ENCODE assay signal across 18 mouse cellular contexts in genomic region chr3:79537626-79538203, GRCm38 (mm10). TPM values are rescaled to one million over a fixed set of nuclear protein-coding genes. Genes with fewer than 3 reads are reported as not detected.
DNase-seq lines count a peak whose midpoint lies in the region; ATAC-seq and TF ChIP-seq lines count a peak whose summit lies in the region.
"Had no signal": no experiment of that assay in that cellular context is flagged by ENCODE, and none has a peak within 500 bp of the region (broad histone marks: within the 10 kb centered on the region; RNA-seq: fewer than 3 reads in every experiment).

No protein-coding gene starts in this region.

- no peak overlapping the region for H3K4me3 ChIP-seq in heart, embryonic 15.5 days
- no peak overlapping the region for H3K4me3 ChIP-seq in MEL (ENCODE audit: control insufficient read depth in 1 of 2, insufficient read depth in 1 of 2, low read depth in 2 of 2, low read length in 2 of 2)
- no peak overlapping the region for H3K4me3 ChIP-seq in liver, embryonic 13.5 days (replicated peaks)
- H3K4me3 ChIP-seq: embryonic facial prominence, embryonic 12.5 days; hindbrain, embryonic 15.5 days; midbrain, embryonic 13.5 days; myocyte; neural tube, embryonic 15.5 days had no signal

- H3K79me2 ChIP-seq in MEL (ENCODE audit: control insufficient read depth, insufficient read depth, low read length, poor library complexity), result 0 out of 2 replicates have a peak, but pooled peaks cover 1% of the 10 kb centered on the region

- ATAC-seq in heart, embryonic 15.5 days (replicated peaks; ENCODE audit: insufficient number of reproducible peaks, insufficient read depth, low FRiP score, low read depth), result no peak
- peak; percentile 32 for ATAC-seq in Patski
- ATAC-seq in liver, embryonic 13.5 days (ENCODE audit: low read depth), result peak; percentile 7; the same call in 1 of the 2 replicates
- no peak for ATAC-seq in monocyte, adult 5-6 weeks (replicated peaks; ENCODE audit: insufficient number of reproducible peaks, low FRiP score, low TSS enrichment, poor library complexity, severe bottlenecking)
- ATAC-seq: forebrain, postnatal 0 days; midbrain, embryonic 13.5 days had no signal

- no peak for TF ChIP-seq EP300 in MEL (IDR thresholded peaks at IDR 0.05; ENCODE audit: low read depth in 1 of 2, low read length in 2 of 2)

- TF ChIP-seq CTCF in MEL (IDR thresholded peaks at IDR 0.05 in 2 of 3, conservative IDR thresholded peaks at IDR 0.05 in 1 of 3; ENCODE audit: control insufficient read depth in 1 of 3, insufficient read depth in 1 of 3, low read depth in 2 of 3, low read length in 3 of 3, poor library complexity in 1 of 3, severe bottlenecking in 1 of 3) (no peak), Patski (IDR thresholded peaks at IDR 0.05) (no peak)

- CTCF ChIA-PET in Patski (lab: Charles Lee), result interaction anchor here (0.7 to 1.6 kb wide), 8 partner anchors 8 to 573 kb away, joined by 3 to 6 read pairs (median 4); no protein-coding TSS in a partner anchor

- no peaks in the 10 kb centered on the region for H3K9me3 ChIP-seq in heart, embryonic 15.5 days (replicated peaks)
- H3K9me3 ChIP-seq in MEL (replicated peaks; ENCODE audit: insufficient read depth, low read length), result no peaks in the 10 kb centered on the region
- H3K9me3 ChIP-seq in liver, embryonic 13.5 days (replicated peaks), result no peaks in the 10 kb centered on the region
- H3K9me3 ChIP-seq: embryonic facial prominence, embryonic 12.5 days; G1E; hindbrain, embryonic 15.5 days; midbrain, embryonic 13.5 days; neural tube, embryonic 15.5 days had no signal

- WGBS in heart, embryonic 15.5 days, result 75% methylated on average over 3 of the region's 3 CpGs
- WGBS in liver, embryonic 13.5 days (ENCODE audit: insufficient replicate concordance), result 53% methylated on average over 3 of the region's 3 CpGs

- H3K4me1 ChIP-seq in heart, embryonic 15.5 days (replicated peaks), result peaks cover 23% of the 10 kb centered on the region
- H3K4me1 ChIP-seq in MEL (ENCODE audit: control insufficient read depth in 1 of 2, insufficient read depth in 2 of 2, low read length in 2 of 2), result peaks cover 23 to 46% of the 10 kb centered on the region in 2 experiments
- peaks cover 60% of the 10 kb centered on the region for H3K4me1 ChIP-seq in liver, embryonic 13.5 days (replicated peaks)
- H3K4me1 ChIP-seq: hindbrain, embryonic 15.5 days; midbrain, embryonic 13.5 days; neural tube, embryonic 15.5 days had no signal

- H3K27ac ChIP-seq in heart, embryonic 15.5 days, result 0 out of 2 replicates have a peak overlapping the region, but pooled peaks have one; percentile 33
- peak overlapping the region; percentile 82 for H3K27ac ChIP-seq in MEL (ENCODE audit: control insufficient read depth, low read depth, low read length)
- peak overlapping the region; percentile 61 for H3K27ac ChIP-seq in liver, embryonic 13.5 days
- H3K27ac ChIP-seq: embryonic facial prominence, embryonic 12.5 days; hindbrain, embryonic 15.5 days; midbrain, embryonic 13.5 days; neural tube, embryonic 15.5 days had no signal

- H3K4me2 ChIP-seq in heart, embryonic 15.5 days, result no peak overlapping the region
- H3K4me2 ChIP-seq in liver, embryonic 13.5 days, result no peak overlapping the region; the same call in 1 of the 2 replicates
- H3K4me2 ChIP-seq: embryonic facial prominence, embryonic 12.5 days; hindbrain, embryonic 15.5 days; midbrain, embryonic 13.5 days; neural tube, embryonic 15.5 days had no signal

- no peak for TF ChIP-seq POLR2A in MEL (IDR thresholded peaks at IDR 0.05; ENCODE audit: control insufficient read depth in 1 of 2, insufficient read depth in 1 of 2, low read depth in 1 of 2, low read length in 2 of 2, poor library complexity in 1 of 2)

- POLR2A ChIA-PET in Patski (lab: Charles Lee), result interaction anchor here (1.1 kb wide), 1 partner anchor 30 kb away, joined by 4 read pairs; the partner anchor contains the start of gene Fnip2

- in situ Hi-C loops in Patski (cut with MboI; ENCODE audit: low pct_unique_long_range_greater_than_20kb), result no loop called here

- no peak for DNase-seq in heart, adult 11 months
- no peak for DNase-seq in MEL (ENCODE audit: low read depth, low spot score)
- DNase-seq in Patski (ENCODE audit: low read depth, low spot score), result no peak
- no peak for DNase-seq in liver, embryonic 13.5 days
- DNase-seq in thymus, adult 18-20 months, result no peak
- no peak for DNase-seq in lung, postnatal 36 days
- DNase-seq: adrenal gland, postnatal 10 days; forebrain, postnatal 0 days; heart, postnatal 14 days; lung, adult 2 months had no signal

- no peaks in the 10 kb centered on the region for H3K27me3 ChIP-seq in heart, embryonic 15.5 days
- no peaks in the 10 kb centered on the region for H3K27me3 ChIP-seq in MEL (ENCODE audit: control insufficient read depth in 1 of 2, insufficient read depth in 2 of 2, low read length in 2 of 2)
- no peaks in the 10 kb centered on the region for H3K27me3 ChIP-seq in Patski
- no peaks in the 10 kb centered on the region for H3K27me3 ChIP-seq in liver, embryonic 13.5 days
- H3K27me3 ChIP-seq: embryonic facial prominence, embryonic 12.5 days; hindbrain, embryonic 15.5 days; midbrain, embryonic 13.5 days; neural tube, embryonic 15.5 days had no signal

- H3K9ac ChIP-seq in heart, embryonic 15.5 days, result no peak overlapping the region
- peak overlapping the region; percentile 8; the same call in 1 of the 2 replicates for H3K9ac ChIP-seq in MEL (ENCODE audit: control insufficient read depth, low read depth, low read length, poor library complexity, severe bottlenecking)
- H3K9ac ChIP-seq in liver, embryonic 13.5 days, result peak overlapping the region; percentile 13; the same call in 1 of the 2 replicates
- H3K9ac ChIP-seq: embryonic facial prominence, embryonic 12.5 days; forebrain, postnatal 0 days; hindbrain, embryonic 15.5 days; midbrain, embryonic 13.5 days; neural tube, embryonic 15.5 days had no signal

- TF ChIP-seq RAD21 in MEL (IDR thresholded peaks at IDR 0.05; ENCODE audit: low read depth, low read length), result no peak

- no peaks in the 10 kb centered on the region for H3K36me3 ChIP-seq in heart, embryonic 15.5 days
- peaks cover 0 to 40% of the 10 kb centered on the region in 2 experiments; a peak in 2 of 4 replicates for H3K36me3 ChIP-seq in MEL (ENCODE audit: control insufficient read depth in 1 of 2, insufficient read depth in 2 of 2, low read length in 2 of 2)
- H3K36me3 ChIP-seq in liver, embryonic 13.5 days, result no peaks in the 10 kb centered on the region
- H3K36me3 ChIP-seq: embryonic facial prominence, embryonic 12.5 days; hindbrain, embryonic 15.5 days; midbrain, embryonic 13.5 days; neural tube, embryonic 15.5 days had no signal

TF ChIP-seq in MEL, 35 proteins besides CTCF, POLR2A, EP300 and RAD21:
- TF ChIP-seq ZNF384 (IDR thresholded peaks at IDR 0.05; ENCODE audit: low read depth, low read length) (no peak), USF2 (IDR thresholded peaks at IDR 0.05; ENCODE audit: borderline replicate concordance in 1 of 2, insufficient read depth in 1 of 2, low read depth in 1 of 2, low read length in 2 of 2) (no peak), TAL1 (IDR thresholded peaks at IDR 0.05; ENCODE audit: low read length) (no peak), MEF2A (IDR thresholded peaks at IDR 0.05; ENCODE audit: extremely low read depth, insufficient replicate concordance, low read depth, low read length, poor library complexity, severe bottlenecking) (no peak), TCF12 (IDR thresholded peaks at IDR 0.05; ENCODE audit: low read depth, low read length) (no peak), BHLHE40 (IDR thresholded peaks at IDR 0.05; ENCODE audit: borderline replicate concordance, low read depth, low read length) (no peak), MYC (IDR thresholded peaks at IDR 0.05; ENCODE audit: low read depth, low read length) (no peak), E2F4 (IDR thresholded peaks at IDR 0.05; ENCODE audit: borderline replicate concordance, low read depth, low read length) (no peak), CHD1 (IDR thresholded peaks at IDR 0.05; ENCODE audit: low read depth, low read length) (no peak), ZKSCAN1 (IDR thresholded peaks at IDR 0.05; ENCODE audit: low read depth, low read length) (no peak), NELFE (IDR thresholded peaks at IDR 0.05; ENCODE audit: low read depth, low read length) (no peak), TBP (IDR thresholded peaks at IDR 0.05; ENCODE audit: low read depth, low read length) (no peak), MAX (IDR thresholded peaks at IDR 0.05; ENCODE audit: low read length) (no peak), POLR2AphosphoS2 (IDR thresholded peaks at IDR 0.05; ENCODE audit: low read length) (no peak), MAZ (IDR thresholded peaks at IDR 0.05; ENCODE audit: low read depth, low read length) (no peak), GATA1 (IDR thresholded peaks at IDR 0.05; ENCODE audit: low read depth, low read length) (no peak), RCOR1 (IDR thresholded peaks at IDR 0.05; ENCODE audit: low read depth, low read length) (no peak), MYB (IDR thresholded peaks at IDR 0.05; ENCODE audit: low read depth, low read length) (no peak), SIN3A (IDR thresholded peaks at IDR 0.05; ENCODE audit: low read length) (no peak), ELF1 (IDR thresholded peaks at IDR 0.05; ENCODE audit: low read depth, low read length) (no peak)

RNA-seq across cellular contexts. Expression of gene Fnip2, which starts 29.9 kb away (rescaled TPM):
- 2.9 and 3.6 TPM in 2 replicates for polyA plus RNA-seq in heart, embryonic 15.5 days (2015; fragmentation: Nextera tagmentation; extraction: Ambion mirVana)
- 9.6 and 11.0 TPM in 2 replicates for total RNA-seq in MEL (2012; rRNA removed)
- polyA plus RNA-seq in MEL (2012; ENCODE audit: insufficient read depth in 1 of 2, insufficient read length in 2 of 2, low read depth in 1 of 2, low replicate concordance in 2 of 2, missing spikeins in 1 of 2) (10 to 100 TPM; 10.4 to 65.8 TPM), Patski (2021) (16.9 TPM)
- polyA plus RNA-seq in liver, embryonic 13.5 days (2015; fragmentation: Nextera tagmentation; extraction: Ambion mirVana), result 3.5 and 3.8 TPM in 2 replicates
- total RNA-seq in monocyte, adult 5-6 weeks (2017), result 3.0 to 6.5 TPM (median 5.7 TPM) in 3 replicates

RNA-seq across cellular contexts. Expression of gene Ppid, which starts 53.4 kb away (rescaled TPM):
- 91.9 and 99.3 TPM in 2 replicates for polyA plus RNA-seq in heart, embryonic 15.5 days (2015; fragmentation: Nextera tagmentation; extraction: Ambion mirVana)
- 251 and 254 TPM in 2 replicates for total RNA-seq in MEL (2012; rRNA removed)
- polyA plus RNA-seq in MEL (2012; ENCODE audit: insufficient read depth in 1 of 2, insufficient read length in 2 of 2, low read depth in 1 of 2, low replicate concordance in 2 of 2, missing spikeins in 1 of 2) (100 to 1,000 TPM in 1 of 2 experiments, not detected in 1; 203 TPM), Patski (2021) (138 TPM)
- polyA plus RNA-seq in liver, embryonic 13.5 days (2015; fragmentation: Nextera tagmentation; extraction: Ambion mirVana), result 164 and 208 TPM in 2 replicates
- 99.2 to 136 TPM (median 131 TPM) in 3 replicates for total RNA-seq in monocyte, adult 5-6 weeks (2017)

Comparison
In these comparisons a context has a peak if more than half of its experiments do, and no peak if none do; other contexts are left out.
1. ATAC-seq: peak in Patski (single experiment) and liver, embryonic 13.5 days (single experiment); none in heart, embryonic 15.5 days (single experiment) and monocyte, adult 5-6 weeks (single experiment).
2. Peak in every context shown above with its lines, with median percentiles within 50 percentile points of each other: H3K27ac ChIP-seq.